Mouse (Mus musculus) right cerebral cortex, postnatal 10 days (tissue): ENCODE results near the gene Tcf7.
"Not testable (repeated sequence)": the region's sequence is repeated elsewhere in the genome, so short reads cannot be mapped to it uniquely, and the experiment has no call there.

ENCODE experiments used
- DNase-seq, 2 experiments: peaks; one replicate each; pipeline ENCODE4 v3.0.0; 2021; ENCODE audit warnings: low spot score in 2 of 2

Gene Tcf7

DNA sequence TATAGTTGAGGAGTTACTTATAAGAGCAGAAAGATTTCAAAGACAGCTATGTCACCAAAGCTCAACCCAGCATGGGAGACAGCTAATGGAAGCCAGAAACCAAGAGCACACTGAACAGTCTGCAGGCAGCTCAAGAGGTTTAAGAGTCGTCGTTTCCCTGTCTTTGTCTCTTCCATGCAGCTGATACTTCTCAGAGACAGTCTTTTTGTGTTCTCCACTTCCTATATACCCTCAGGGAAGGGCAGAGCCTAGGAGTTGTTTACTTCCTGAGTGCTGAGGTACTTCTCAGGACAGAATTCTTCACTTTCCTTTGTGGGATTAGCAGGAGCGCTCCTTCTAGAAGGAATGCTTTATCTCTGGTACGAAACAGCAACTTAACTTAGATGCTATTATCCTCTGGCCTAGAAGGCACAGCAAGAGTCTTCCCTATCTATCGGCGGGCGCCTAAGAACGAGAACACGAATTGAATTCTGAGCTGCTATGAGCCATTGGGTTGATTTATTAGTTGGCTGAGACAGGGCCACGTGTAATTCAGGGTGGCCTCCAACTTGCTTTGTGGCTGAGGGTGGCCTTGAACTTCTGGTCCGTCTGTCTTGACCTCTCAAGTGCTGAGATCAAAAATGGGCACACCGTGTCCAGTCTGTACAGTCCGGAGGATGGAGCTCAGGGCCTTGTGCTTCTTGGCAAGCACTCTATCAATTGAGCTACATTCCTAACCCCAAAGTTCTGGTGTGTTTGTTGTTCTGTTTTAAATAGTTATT lies 55.2 kb downstream of the Tcf7 start:
- DNase-seq = no peak

DNA sequence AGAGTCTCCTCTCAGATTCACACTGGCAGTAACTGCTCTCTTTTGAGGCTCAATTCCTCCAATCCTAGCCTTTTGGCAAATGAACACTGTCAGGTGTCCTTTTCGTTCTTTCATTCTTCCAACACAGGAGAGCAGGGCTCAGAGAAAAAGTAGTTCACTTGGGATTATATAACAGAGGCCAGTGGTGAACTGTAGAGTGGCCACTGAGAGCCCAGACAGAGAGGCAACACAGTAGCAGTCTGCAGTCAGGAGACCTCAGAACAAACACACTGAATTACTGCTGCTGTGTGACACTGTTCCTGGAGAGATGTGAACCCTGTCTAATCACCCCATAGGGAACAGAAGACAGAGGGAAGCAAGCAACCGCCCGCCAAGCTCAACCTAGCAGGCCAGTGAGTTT lies 55.8 kb downstream of the Tcf7 start:
- no peak for DNase-seq

DNA sequence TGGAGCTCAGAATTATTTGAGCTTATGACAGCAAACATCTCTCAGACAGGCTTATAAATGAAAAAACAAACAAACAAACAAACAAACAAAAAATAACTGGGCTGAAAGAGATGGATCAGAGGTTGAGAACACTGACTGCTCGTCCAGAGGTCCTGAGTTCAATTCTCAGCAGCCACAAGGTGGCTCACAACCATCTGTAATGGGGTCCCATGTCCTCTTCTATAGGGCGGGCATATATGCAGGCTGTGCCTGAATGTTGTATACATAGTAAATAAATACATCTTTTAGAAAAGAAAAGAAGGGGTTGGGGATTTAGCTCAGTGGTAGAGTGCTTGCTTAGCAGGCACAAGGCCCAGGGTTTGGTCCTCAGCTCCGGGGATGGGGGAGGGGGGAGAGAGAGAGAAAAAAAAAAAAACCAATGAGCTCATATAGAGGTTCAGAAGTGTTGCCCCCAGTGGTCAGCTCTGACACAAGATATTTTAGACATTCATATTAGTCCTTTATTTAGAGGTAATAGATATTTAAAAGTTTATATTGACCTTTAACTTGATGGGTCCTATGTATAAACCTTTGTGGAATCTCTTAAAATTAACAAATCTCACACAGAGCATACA lies 56.7 kb downstream of the Tcf7 start:
- DNase-seq = no peak

DNA sequence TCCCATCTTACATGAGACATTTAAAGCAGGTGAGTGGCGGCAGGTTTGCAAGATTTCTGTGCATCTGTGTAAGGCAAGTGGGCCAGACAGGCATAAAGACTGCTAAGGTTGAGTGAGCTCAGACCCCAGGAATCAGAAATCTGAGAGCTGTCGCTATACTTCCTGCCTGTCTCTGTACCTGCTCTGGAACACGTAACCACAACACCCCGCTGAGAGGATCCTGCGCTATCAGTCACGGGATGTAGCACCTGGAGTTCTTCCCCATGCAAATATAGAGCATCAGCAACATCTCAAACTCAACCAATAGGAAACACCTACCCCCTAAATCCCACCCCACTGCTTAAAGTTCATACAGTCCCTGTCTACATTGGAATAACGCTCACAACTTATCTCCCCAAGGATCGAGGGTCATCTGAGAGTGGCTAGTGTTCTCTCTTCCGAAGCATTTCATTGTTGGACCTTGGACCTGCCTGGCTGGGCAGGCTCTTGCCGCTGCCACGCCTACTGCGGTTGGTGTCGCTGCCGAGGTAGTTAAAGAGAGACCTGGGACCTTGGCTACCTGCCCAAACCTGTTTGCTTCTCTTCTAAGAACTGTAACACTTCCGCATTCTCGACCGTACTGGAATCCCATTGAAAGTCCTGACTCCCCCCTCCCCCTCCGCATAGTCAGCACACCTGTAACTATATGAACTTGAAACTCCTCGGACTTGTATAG lies 58.7 kb downstream of the Tcf7 start:
- no peak for DNase-seq

DNA sequence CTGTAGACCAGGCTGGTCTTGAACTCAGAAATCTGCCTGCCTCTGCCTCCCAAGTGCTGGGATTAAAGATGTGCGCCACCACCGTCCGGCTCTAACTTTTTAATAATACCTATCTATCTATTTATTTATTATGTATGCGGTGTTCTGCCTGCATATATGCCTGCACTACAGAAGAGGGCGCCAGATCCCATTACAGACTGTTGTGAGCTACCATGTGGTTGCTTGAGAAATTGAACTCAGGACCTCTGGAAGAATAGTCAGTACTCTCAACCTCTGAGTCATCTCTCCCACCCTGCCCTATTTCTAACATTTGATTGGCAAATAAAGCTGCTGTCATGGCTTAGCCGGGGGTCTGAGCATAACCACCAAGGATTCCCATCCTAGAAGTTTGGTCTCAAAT lies 59.9 kb downstream of the Tcf7 start:
- DNase-seq = no peak

DNA sequence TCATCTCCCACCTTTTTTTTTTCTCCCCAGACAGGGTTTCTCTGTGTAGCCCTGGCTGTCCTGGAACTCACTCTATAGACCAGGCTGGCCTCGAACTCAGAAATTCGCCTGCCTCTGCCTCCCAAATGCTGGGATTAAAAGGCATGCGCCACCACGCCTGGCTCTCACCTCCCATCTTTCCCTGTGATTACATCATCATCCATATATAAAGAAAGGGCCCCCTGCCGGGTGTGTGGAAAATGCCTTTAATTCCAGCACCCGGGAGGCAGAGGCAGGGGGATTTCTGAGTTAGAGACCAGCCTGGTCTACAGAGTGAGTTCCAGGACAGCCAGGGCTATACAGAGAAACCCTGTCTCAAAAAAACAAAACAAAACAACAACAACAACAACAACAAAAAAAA lies 60.9 kb downstream of the Tcf7 start:
- DNase-seq = not testable (repeated sequence)

DNA sequence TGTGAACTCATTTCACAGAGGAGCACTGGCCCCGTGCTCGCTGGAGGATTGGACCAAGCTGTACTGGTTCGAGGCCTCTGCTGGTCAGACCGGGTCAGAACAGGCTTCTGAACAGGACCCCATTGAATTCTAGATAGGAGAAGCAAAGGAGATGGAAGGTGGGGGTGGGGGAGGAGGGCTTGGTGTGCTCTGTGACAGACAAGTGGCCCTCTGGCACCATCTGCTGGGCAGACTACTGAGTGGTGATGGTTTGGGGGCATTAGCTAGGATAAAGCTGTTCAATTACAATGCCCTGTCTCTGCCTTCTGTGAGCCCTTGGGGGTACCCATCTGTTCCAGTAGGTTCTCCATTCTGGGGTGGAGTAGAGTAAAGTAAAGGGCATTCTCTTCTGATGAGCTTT lies 62.5 kb downstream of the Tcf7 start:
- DNase-seq = peak; percentile 64 to 85

DNA sequence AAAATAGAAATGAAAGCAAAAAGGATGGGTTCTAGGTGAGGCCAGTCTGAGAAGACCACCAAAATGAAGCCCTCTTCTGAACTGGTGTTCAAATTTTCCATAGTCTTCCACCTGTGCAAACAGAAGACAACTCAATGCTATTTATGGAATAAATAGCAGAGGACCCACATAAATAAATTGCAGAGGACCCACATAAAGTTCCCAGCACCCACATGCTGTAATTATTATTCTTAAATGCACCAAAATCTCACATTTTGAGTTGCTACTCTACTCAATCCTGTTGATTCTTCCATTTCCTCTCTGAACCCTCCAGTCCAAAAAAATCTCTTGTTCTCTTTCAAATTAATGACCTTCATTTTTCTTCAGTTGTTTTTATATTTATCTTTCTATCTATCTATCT lies 68.9 kb downstream of the Tcf7 start, which contains the start of gene Olfr1371:
TSS of gene Olfr1371 (minus strand) at position 101 of the 400 bp plus-strand sequence.
- DNase-seq = no peak
